Comparison of ENCODE assay signal across 12 mouse cellular contexts in genomic region chr16:97466182-97466957, GRCm38 (mm10). TPM values are rescaled to one million over a fixed set of nuclear protein-coding genes. Genes with fewer than 3 reads are reported as not detected.
DNase-seq lines count a peak whose midpoint lies in the region; ATAC-seq and TF ChIP-seq lines count a peak whose summit lies in the region.
"Had no signal": no experiment of that assay in that cellular context is flagged by ENCODE, and none has a peak within 500 bp of the region (broad histone marks: within the 10 kb centered on the region; RNA-seq: fewer than 3 reads in every experiment).

No protein-coding gene starts in this region.

- 0 out of 2 replicates have a peak, but pooled peaks have one; percentile 34 for ATAC-seq in lung, embryonic 16.5 days (ENCODE audit: low read depth)

- no peaks in the 10 kb centered on the region for H3K9me3 ChIP-seq in heart, embryonic 10.5 days
- no peaks in the 10 kb centered on the region for H3K9me3 ChIP-seq in lung, embryonic 16.5 days (ENCODE audit: control insufficient read depth, low read length)
- H3K9me3 ChIP-seq: neural tube, embryonic 13.5 days; stomach, embryonic 15.5 days had no signal

- H3K4me2 ChIP-seq in lung, embryonic 16.5 days (ENCODE audit: low read depth, low read length) = no peak overlapping the region
- H3K4me2 ChIP-seq: neural tube, embryonic 13.5 days; stomach, embryonic 15.5 days had no signal

- no peak overlapping the region for H3K9ac ChIP-seq in lung, embryonic 16.5 days (ENCODE audit: low read length)
- H3K9ac ChIP-seq: neural tube, embryonic 13.5 days; stomach, embryonic 15.5 days had no signal

- no peak overlapping the region for H3K27ac ChIP-seq in heart, embryonic 10.5 days
- H3K27ac ChIP-seq in lung, embryonic 16.5 days (ENCODE audit: low read length) = no peak overlapping the region
- H3K27ac ChIP-seq: neural tube, embryonic 13.5 days; stomach, embryonic 15.5 days had no signal

- intact Hi-C loops in heart, postnatal 10 days (cut with DNase I) = loop anchor here (2.0 to 5.0 kb wide), 2 partner anchors 109 to 154 kb away; partner anchors contain the start of gene Bace2

- WGBS in heart, embryonic 10.5 days = 41% methylated on average over 4 of the region's 4 CpGs
- 43% methylated on average over 4 of the region's 4 CpGs for WGBS in lung, embryonic 16.5 days
- 51% methylated on average over 4 of the region's 4 CpGs for WGBS in lung, adult 2 months

- no peaks in the 10 kb centered on the region for H3K36me3 ChIP-seq in heart, embryonic 10.5 days
- no peaks in the 10 kb centered on the region for H3K36me3 ChIP-seq in lung, embryonic 16.5 days (ENCODE audit: control insufficient read depth, insufficient read depth, low read length)
- H3K36me3 ChIP-seq: neural tube, embryonic 13.5 days; stomach, embryonic 15.5 days had no signal

- no peak overlapping the region for H3K4me3 ChIP-seq in heart, embryonic 10.5 days
- H3K4me3 ChIP-seq in lung, embryonic 16.5 days (ENCODE audit: low read length) = no peak overlapping the region
- H3K4me3 ChIP-seq in lung, adult 2 months (replicated peaks; ENCODE audit: extremely low read depth, low read depth, low read length) = no peak overlapping the region
- H3K4me3 ChIP-seq: neural tube, embryonic 13.5 days; stomach, embryonic 15.5 days had no signal

- TF ChIP-seq CTCF in lung, adult 2 months (IDR thresholded peaks at IDR 0.05; ENCODE audit: insufficient read depth, low read length) = no peak

- no peak for TF ChIP-seq POLR2A in lung, adult 2 months (IDR thresholded peaks at IDR 0.05; ENCODE audit: borderline replicate concordance, extremely low read depth, low read depth, low read length)

- no peaks in the 10 kb centered on the region; the same call in 1 of the 2 replicates for H3K4me1 ChIP-seq in heart, embryonic 10.5 days
- H3K4me1 ChIP-seq in lung, embryonic 16.5 days (replicated peaks; ENCODE audit: control insufficient read depth, insufficient read depth, low read length) = 0 out of 2 replicates have a peak, but pooled peaks cover 2% of the 10 kb centered on the region
- H3K4me1 ChIP-seq in lung, adult 2 months (ENCODE audit: control insufficient read depth, insufficient read depth, low read length) = peaks cover 2% of the 10 kb centered on the region; the same call in 1 of the 2 replicates
- H3K4me1 ChIP-seq: stomach, embryonic 15.5 days had no signal

- H3K27me3 ChIP-seq in heart, embryonic 10.5 days (ENCODE audit: insufficient read depth, poor library complexity, severe bottlenecking) = 0 out of 2 replicates have a peak, but pooled peaks cover 4% of the 10 kb centered on the region
- H3K27me3 ChIP-seq in lung, embryonic 16.5 days (ENCODE audit: control insufficient read depth, insufficient read depth, low read depth, low read length) = no peaks in the 10 kb centered on the region
- H3K27me3 ChIP-seq: neural tube, embryonic 13.5 days; stomach, embryonic 15.5 days had no signal

- peak; percentile 18 to 34 for DNase-seq in heart, postnatal 10 days
- DNase-seq in heart, embryonic 10.5 days (ENCODE audit: low spot score) = no peak
- DNase-seq in lung, adult 2 months = no peak
- DNase-seq in NIH3T3 (ENCODE audit: low read depth) = peak; percentile 11
- DNase-seq in mesoderm, embryonic 11.5 days (ENCODE audit: low read depth, low spot score) = peak; percentile 8
- no peak for DNase-seq in right cerebral cortex, postnatal 36 days (ENCODE audit: low spot score in 2 of 2)
- DNase-seq in urinary bladder, postnatal 25 days (ENCODE audit: low spot score) = no peak
- DNase-seq: cerebellum, postnatal 36 days had no signal

RNA-seq across cellular contexts. Expression of gene Mx1, which starts 3.7 kb away (rescaled TPM):
- 1 to 10 TPM in 1 of 2 experiments, under 1 TPM in 1; 0.53 to 1.5 TPM for total RNA-seq in heart, postnatal 10 days (2021)
- not detected in 2 replicates for polyA plus RNA-seq in heart, embryonic 10.5 days (2016; fragmentation: Nextera tagmentation; extraction: Ambion mirVana)
- polyA plus RNA-seq in lung, embryonic 16.5 days (2015; fragmentation: Nextera tagmentation; extraction: Ambion mirVana) = 0.33 and 0.45 TPM in 2 replicates
- 0.96 and 2.3 TPM in 2 replicates for polyA plus RNA-seq in lung, adult 2 months (2012; rRNA removed)

RNA-seq across cellular contexts. Expression of gene Fam3b, which starts 48.2 kb away (rescaled TPM):
- total RNA-seq in heart, postnatal 10 days (2021) = not detected
- polyA plus RNA-seq in heart, embryonic 10.5 days (2016; fragmentation: Nextera tagmentation; extraction: Ambion mirVana) = not detected in 2 replicates
- not detected in 2 replicates for polyA plus RNA-seq in lung, embryonic 16.5 days (2015; fragmentation: Nextera tagmentation; extraction: Ambion mirVana)
- polyA plus RNA-seq in lung, adult 2 months (2012; rRNA removed) = 0.32 and 0.41 TPM in 2 replicates
- polyA plus RNA-seq: liver, embryonic 16.5 days; neural tube, embryonic 13.5 days had no signal

Comparison
In these comparisons a context has a peak if more than half of its experiments do, and no peak if none do; other contexts are left out.
1. DNase-seq: peak in heart, postnatal 10 days (2 of 2), NIH3T3 (single experiment) and mesoderm, embryonic 11.5 days (single experiment); none in heart, embryonic 10.5 days (single experiment), lung, adult 2 months (single experiment), right cerebral cortex, postnatal 36 days (0 of 2) and urinary bladder, postnatal 25 days (single experiment).